Mouse (Mus musculus): ENCODE results near the gene Pick1.

Gene Pick1

GRCm38 (mm10) chr15:79235268-79235667 is 6.3 kb downstream of the Pick1 start:
- DNase-seq: no peak

GRCm38 (mm10) chr15:79238036-79238435 is 9.1 kb downstream of the Pick1 start:
- DNase-seq: no peak

DNA sequence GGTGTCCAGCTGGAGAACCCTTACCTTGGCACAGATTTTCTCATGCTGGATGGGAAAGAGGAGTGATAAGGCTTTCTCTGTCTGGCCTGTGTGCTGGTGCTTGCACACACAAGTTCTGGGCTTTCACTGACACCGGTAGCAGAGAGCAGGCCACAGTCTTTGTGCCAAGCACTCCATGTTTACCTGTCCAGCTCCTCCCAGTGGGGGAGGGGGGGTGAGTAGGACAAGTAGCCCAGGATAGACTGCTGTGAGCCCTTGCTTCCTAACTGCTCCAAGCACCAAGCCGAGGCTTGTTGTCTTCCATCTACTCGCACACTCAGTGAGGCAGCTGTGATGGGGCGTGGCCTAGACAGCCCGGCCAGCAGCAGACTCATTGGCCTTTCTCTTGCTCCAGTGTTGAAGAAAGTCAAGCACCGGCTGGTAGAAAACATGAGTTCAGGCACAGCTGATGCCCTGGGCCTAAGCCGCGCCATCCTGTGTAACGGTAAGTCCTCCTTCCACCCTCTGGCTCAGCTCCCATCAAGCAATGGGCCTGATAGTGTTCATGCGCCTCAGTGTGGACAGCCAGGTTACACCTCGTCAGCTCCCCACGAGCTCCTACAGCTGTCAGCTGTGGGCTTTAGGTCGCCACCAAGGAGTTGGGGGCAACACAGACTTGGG is 13.7 kb downstream of the Pick1 start:
- no peak for DNase-seq

GRCm38 (mm10) chr15:79243234-79244042 is 14.5 kb downstream of the Pick1 start:
- DNase-seq: peak; percentile 97

DNA sequence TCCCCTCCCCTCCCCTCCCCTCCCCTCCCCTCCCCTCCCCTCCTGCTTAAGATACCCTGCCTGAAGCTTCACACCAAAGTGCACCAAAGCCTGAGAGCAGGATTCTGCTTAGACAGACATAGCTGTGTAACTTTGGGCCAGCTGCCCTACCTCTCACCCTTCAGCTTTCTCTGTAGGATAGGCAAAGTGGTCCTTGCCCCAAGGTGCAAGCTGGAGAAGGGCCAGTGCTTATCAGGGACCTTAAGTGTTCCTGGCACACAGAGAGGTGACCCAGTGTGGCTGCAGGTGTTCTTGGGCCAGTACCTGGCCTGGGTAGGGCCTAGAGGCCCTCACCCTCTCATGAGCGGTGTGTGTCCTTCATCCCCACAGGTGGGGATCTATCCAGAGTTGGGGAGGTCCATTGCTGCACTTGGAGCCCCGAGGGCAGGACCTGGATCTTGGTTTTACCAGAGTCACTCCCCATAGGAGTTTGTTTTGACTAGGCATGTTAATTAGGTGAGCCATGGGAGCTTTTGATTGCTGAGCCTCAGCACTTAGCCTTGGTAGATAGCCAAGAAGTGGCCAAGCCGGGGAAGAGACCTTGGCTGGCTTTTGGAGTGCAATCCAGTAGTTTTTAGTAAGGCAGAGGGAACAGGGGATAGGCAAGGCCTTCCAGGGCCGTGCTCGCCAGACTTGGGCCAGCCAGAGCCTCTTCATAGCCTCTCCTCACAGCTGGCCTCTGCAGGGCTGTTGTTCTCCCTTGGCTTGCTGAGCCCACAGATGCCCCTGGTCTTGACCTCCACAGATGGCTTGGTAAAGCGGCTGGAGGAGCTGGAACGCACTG is 15.3 kb downstream of the Pick1 start:
- no peak for DNase-seq

DNA sequence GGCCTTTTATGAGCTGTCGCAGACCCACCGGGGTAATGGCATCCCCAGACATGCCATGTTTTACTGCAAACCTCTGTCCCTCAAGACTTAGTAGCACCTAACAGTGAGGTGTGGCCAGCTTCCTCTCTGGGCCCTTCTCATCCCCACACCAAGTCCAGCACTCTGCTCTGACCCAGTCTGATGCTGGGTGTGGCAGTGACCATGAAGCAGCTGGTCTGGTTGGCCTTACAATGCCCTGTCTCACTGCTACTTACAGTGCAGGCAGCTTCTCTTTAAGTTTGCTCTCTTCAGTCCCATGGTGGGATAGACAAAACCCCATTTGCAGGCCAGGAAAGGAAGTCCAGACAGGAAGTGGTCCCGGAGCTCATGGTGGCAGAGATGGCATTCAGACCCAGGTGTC is 16.3 kb downstream of the Pick1 start:
- no peak for DNase-seq

- no peak for DNase-seq
Measured at GRCm38 (mm10) chr15:79250236-79250635, 21.3 kb downstream of the Pick1 start.

- no peak for DNase-seq
Measured at GRCm38 (mm10) chr15:79251168-79251567, 22.2 kb downstream of the Pick1 start.

GRCm38 (mm10) chr15:79251781-79252491 is 23.0 kb downstream of the Pick1 start:
- no peak for DNase-seq

GRCm38 (mm10) chr15:79252580-79252979 is 23.6 kb downstream of the Pick1 start:
- no peak for DNase-seq

DNA sequence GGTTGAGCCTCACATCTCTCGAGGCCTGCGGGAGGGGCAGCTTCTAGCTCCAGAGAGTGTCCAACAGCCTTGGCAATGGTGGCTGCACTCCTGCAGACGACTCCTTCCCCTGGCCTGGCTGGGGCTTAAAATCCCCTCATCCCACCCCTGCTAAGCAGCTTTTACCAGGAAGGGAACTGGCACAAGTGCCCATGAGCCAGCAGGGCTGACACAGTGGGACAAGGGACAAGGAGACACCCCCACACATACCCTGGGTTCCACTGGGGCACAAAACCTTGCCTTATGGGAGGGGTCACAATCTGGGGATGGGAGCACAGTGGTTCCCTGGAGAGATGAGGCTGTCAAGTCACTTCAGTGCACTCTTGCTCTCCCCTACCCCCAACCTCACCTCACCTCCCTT is 25.7 kb downstream of the Pick1 start, which contains the start of gene Slc16a8:
Gene Slc16a8 (minus strand): TSS at position 101 of the 400 bp plus-strand sequence.
- no peak for DNase-seq

DNA sequence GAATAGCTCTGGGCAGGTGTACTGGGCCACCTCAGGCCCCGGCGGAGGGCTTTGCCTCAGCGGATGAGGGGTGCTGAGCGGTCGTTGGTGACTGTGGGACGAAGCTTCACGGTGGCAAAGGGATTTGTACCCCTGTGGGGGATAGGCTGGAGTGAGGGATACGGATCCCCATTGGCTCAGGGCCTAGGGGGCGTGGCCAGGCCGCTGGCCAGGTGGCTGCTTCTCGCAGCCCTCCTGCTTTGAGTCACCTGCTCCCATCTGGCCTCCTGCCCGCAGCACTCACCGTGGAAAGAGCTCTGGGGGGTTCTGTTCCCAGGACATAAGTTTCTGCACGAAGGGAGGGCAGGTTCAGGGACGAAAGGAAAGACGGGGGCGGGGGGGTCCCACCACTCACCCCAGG is 29.5 kb downstream of the Pick1 start:
- no peak for DNase-seq

DNA sequence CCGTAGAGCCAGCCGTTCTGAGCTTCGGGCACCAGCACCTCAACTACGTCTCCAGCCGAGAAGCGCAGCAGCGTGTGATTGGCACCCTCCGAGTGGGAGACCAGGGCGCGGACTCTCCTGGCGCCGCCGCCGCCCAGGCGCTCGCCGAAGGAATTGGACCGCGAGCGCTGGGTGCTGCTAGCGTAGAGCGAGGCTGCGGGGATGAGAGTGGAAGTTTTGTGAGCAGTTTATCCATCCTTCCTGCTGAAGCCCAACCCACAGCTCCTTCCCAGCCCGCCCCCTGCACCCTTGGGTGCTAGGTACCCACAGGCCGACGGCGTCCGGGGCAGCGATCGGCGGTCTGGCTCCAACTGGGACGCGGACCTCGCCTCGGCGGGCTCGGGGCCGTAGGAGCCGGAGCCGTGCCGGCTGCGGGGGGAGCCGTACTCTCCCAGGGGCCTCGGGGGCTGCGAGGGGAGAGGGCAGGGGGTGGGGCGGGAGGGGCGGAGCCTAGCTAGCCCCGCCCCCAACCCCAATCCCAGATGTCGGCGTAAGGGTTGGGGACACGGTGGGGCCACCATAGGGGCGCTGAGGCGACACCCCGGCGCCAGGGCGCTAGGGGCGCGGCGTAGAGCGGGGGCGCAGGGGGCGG is 32.2 kb downstream of the Pick1 start:
- DNase-seq: no peak

DNA sequence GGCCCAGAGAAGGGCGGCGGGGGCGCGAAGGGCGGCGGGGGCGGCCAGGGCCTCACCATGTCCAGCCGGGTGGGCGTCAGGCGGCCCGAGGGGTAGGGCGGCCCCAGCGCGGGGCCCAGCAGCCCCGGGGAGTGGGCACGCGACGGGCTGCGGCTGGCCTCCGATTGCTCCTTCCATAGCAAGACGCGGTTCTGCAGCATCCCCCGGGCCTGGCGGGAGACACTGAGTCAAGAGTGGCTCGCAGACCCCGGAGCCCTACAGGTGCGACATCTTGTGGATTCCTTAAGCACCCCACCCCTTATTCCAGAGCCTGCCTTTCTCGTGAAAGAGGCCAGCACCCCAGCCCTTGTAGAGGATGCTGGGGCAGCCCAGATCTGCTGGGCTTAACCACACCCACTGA is 32.8 kb downstream of the Pick1 start:
- no peak for DNase-seq

DNA sequence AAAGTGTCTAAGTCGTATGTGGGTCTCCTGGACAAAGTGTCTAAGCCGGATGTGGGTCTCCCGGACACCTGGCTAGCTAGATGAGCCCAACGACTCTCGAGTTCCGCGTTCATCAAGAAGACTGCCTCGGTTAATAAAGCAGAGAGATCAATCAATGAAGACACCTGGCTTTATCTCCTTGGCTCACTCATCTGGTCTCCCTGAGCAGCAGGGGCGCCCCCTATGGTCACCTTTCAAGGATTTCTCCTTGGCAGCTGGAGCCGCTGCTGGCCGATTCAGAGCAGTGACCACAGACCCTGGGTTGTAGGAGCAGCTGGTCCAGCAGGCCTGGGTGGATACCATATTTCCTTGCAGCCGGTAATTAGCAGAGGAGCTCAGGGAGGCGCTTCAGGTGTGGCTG is 33.4 kb downstream of the Pick1 start:
- DNase-seq: no peak

GRCm38 (mm10) chr15:79262786-79263309 is 33.9 kb downstream of the Pick1 start:
- no peak for DNase-seq

DNA sequence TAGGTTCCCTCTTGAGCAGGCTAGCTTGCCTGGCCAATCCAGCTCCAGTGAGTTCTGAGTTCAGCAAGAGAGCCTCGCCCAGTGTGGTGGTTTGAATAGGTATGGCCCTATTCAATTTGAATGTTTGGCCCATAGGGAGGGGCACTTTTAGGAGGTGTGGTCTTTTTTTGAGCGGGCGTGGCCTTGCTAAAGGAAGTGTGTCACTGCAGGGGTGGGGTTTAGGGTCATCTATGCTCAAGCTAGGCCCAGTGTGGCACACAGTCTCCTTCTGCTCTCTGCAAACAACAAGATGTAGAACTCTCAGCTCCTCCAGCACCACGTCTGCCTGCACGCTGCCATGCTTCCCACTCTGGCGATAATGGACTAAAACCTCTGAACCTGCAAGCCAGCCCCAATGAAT is 34.8 kb downstream of the Pick1 start:
- DNase-seq: no peak

- no peak for DNase-seq
Measured at GRCm38 (mm10) chr15:79265384-79265783, 36.4 kb downstream of the Pick1 start.

DNA sequence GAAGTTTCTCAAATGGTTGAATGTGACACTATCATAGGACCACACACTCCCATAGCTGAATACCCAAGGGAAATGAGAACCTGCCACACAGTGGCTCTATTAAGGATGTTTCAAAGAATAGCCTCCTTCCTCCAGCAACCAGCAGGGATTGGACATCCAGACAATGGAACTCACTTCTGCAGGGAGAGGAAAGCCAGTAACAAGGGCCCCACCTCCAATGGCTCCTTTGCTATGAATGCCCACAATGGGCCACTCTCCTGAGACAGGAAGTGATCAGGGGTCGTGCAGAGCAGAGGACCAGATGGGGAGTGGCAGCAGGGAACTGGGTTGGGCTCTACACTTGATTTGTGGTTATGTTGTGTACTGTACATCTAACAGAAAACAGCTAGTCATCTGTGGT is 39.5 kb downstream of the Pick1 start:
- no peak for DNase-seq

GRCm38 (mm10) chr15:79270317-79271123 is 41.5 kb downstream of the Pick1 start:
- DNase-seq: peak; percentile 81

- peak; percentile 57 for DNase-seq
Measured at GRCm38 (mm10) chr15:79271124-79271746, 42.3 kb downstream of the Pick1 start.
